Mouse (Mus musculus): ENCODE data around the gene Atrnl1.

- TF ChIP-seq POLR2A (IDR thresholded peaks at IDR 0.05; ENCODE audit: extremely low read depth, insufficient read depth, low read length) (no peak), CTCF (IDR thresholded peaks at IDR 0.05; ENCODE audit: extremely low read depth, insufficient read depth, low read length) (no peak)
These were observed 222.2 kb downstream of the Atrnl1 start for GRCm38 (mm10) chr19:57833083-57833482.
